Mouse (Mus musculus) spleen, postnatal 14 days (tissue): ENCODE data around the gene Usp29.
"Not testable (repeated sequence)": the region's sequence is repeated elsewhere in the genome, so short reads cannot be mapped to it uniquely, and the experiment has no call there.

ENCODE experiments used
- DNase-seq, 2 experiments: peaks; one replicate each; pipeline ENCODE4 v3.0.0; 2021 to 2022; ENCODE audit warnings: low spot score in 2 of 2

Usp29 gene

GRCm38 (mm10) chr7:6765240-6765639, 34.9 kb downstream of the Usp29 start:
- DNase-seq = no peak

- DNase-seq = no peak
Measured at GRCm38 (mm10) chr7:6770286-6770685, 39.9 kb downstream of the Usp29 start.

- not testable (repeated sequence) for DNase-seq
Measured at GRCm38 (mm10) chr7:6773865-6774413, 43.6 kb downstream of the Usp29 start.

GRCm38 (mm10) chr7:6776314-6777059, 46.1 kb downstream of the Usp29 start:
- DNase-seq = no peak

GRCm38 (mm10) chr7:6777107-6777506, 46.7 kb downstream of the Usp29 start:
- DNase-seq = no peak

GRCm38 (mm10) chr7:6777689-6778088, 47.3 kb downstream of the Usp29 start:
- no peak for DNase-seq

- DNase-seq = no peak
Measured at GRCm38 (mm10) chr7:6779172-6779571, 48.8 kb downstream of the Usp29 start.

- no peak for DNase-seq
Measured at GRCm38 (mm10) chr7:6781541-6781940, 51.2 kb downstream of the Usp29 start.

GRCm38 (mm10) chr7:6784340-6785073, 54.1 kb downstream of the Usp29 start:
- DNase-seq = no peak

GRCm38 (mm10) chr7:6787000-6787399, 56.6 kb downstream of the Usp29 start:
- DNase-seq = no peak

GRCm38 (mm10) chr7:6788101-6788500, 57.7 kb downstream of the Usp29 start:
- no peak for DNase-seq

GRCm38 (mm10) chr7:6791286-6792065, 61.1 kb downstream of the Usp29 start:
- DNase-seq = no peak

GRCm38 (mm10) chr7:6793240-6793639, 62.9 kb downstream of the Usp29 start:
- no peak for DNase-seq

- no peak for DNase-seq
Measured at GRCm38 (mm10) chr7:6793811-6794210, 63.4 kb downstream of the Usp29 start.

GRCm38 (mm10) chr7:6797408-6797807, 67.0 kb downstream of the Usp29 start:
- no peak for DNase-seq

- DNase-seq = no peak
Measured at GRCm38 (mm10) chr7:6799105-6799805, 68.9 kb downstream of the Usp29 start.

- no peak for DNase-seq
Measured at GRCm38 (mm10) chr7:6800586-6801441, 70.4 kb downstream of the Usp29 start.

GRCm38 (mm10) chr7:6801642-6802041, 71.3 kb downstream of the Usp29 start:
- DNase-seq = no peak

GRCm38 (mm10) chr7:6810556-6810955, 80.2 kb downstream of the Usp29 start:
- no peak for DNase-seq

- no peak for DNase-seq
Measured at GRCm38 (mm10) chr7:6814971-6815370, 84.6 kb downstream of the Usp29 start.
